Mouse (Mus musculus) forebrain, embryonic 12.5 days (tissue): ENCODE data around the gene Tbc1d2b. TPM values are rescaled to one million over a fixed set of nuclear protein-coding genes. Genes with fewer than 3 reads are reported as not detected.
A peak's percentile ranks its signal among the peaks of the same experiment; 100 is the strongest.

Experiments
- ATAC-seq: fragments of 200-750 bp; cut with Nextera tagmentation; 2 replicates; pipeline ENCODE4 v1.8.0; 2017; ENCODE audit warnings: moderate TSS enrichment; ENCODE audit not compliant: low FRiP score
- H3K27ac ChIP-seq: fragments of 300-500 bp; sonication (generic); 2 replicates; pipeline ENCODE4 v1.5.1; 2016; ENCODE audit warnings: mild to moderate bottlenecking
- H3K27me3 ChIP-seq: fragments of 300-500 bp; sonication (generic); 2 replicates; pipeline ENCODE4 v1.6.1; 2016; ENCODE audit warnings: mild to moderate bottlenecking
- H3K36me3 ChIP-seq: fragments of 300-500 bp; sonication (generic); replicated peaks from 2 replicates; pipeline ENCODE4 v1.6.1; 2016; ENCODE audit warnings: mild to moderate bottlenecking
- H3K4me1 ChIP-seq: fragments of 300-500 bp; sonication (generic); 2 replicates; pipeline ENCODE4 v1.6.1; 2016
- H3K4me2 ChIP-seq: fragments of 300-500 bp; sonication (generic); 2 replicates; pipeline ENCODE4 v1.6.1; 2016; ENCODE audit warnings: mild to moderate bottlenecking, moderate library complexity
- H3K4me3 ChIP-seq: fragments of 300-500 bp; sonication (generic); replicated peaks from 2 replicates; pipeline ENCODE4 v1.5.1; 2016; ENCODE audit warnings: mild to moderate bottlenecking
- H3K9ac ChIP-seq: fragments of 300-500 bp; sonication (generic); 2 replicates; pipeline ENCODE4 v1.6.1; 2016; ENCODE audit warnings: mild to moderate bottlenecking
- H3K9me3 ChIP-seq: fragments of 300-500 bp; sonication (generic); 2 replicates; pipeline ENCODE4 v1.6.1; 2016
- WGBS: fragments of 180-500 bp; shearing (Covaris S2); methylation state at CpG from one replicate; pipeline ENCODE4 v1.1.7; 2016; 5-methylcytosine and 5-hydroxymethylcytosine counted together
- polyA plus RNA-seq: library from polyadenylated mRNA; unstranded; fragments of >200 nt; fragmentation: Nextera tagmentation; extraction: Ambion mirVana; gene quantifications from 2 replicates; pipeline ENCODE4 v1.2.1, GENCODE M21; 2016

Tbc1d2b gene
- polyA plus RNA-seq, 1 experiment from 2014 or later, result 10.6 TPM

- Histone ChIP-seq H3K9ac (no peak overlapping the region), H3K27ac (no peak overlapping the region), H3K36me3 (peaks cover 6% of the 10 kb centered on the region), H3K27me3 (no peaks in the 10 kb centered on the region), H3K4me1 (no peaks in the 10 kb centered on the region), H3K4me2 (no peak overlapping the region), H3K9me3 (no peaks in the 10 kb centered on the region), H3K4me3 (no peak overlapping the region)
- no peak for ATAC-seq
- 84% methylated on average over 6 of the region's 6 CpGs for WGBS
Measured at GRCm38 (mm10) chr9:90208655-90209054, 61.9 kb downstream of the Tbc1d2b start.

GRCm38 (mm10) chr9:90207808-90208207, 62.8 kb downstream of the Tbc1d2b start:
- 94% methylated on average over 8 of the region's 8 CpGs for WGBS
- Histone ChIP-seq H3K27ac (no peak overlapping the region), H3K27me3 (no peaks in the 10 kb centered on the region), H3K9ac (no peak overlapping the region), H3K4me3 (no peak overlapping the region), H3K36me3 (peaks cover 10% of the 10 kb centered on the region), H3K4me1 (no peaks in the 10 kb centered on the region), H3K4me2 (no peak overlapping the region), H3K9me3 (no peaks in the 10 kb centered on the region)
- no peak for ATAC-seq

GRCm38 (mm10) chr9:90206500-90206899, 64.1 kb downstream of the Tbc1d2b start:
- Histone ChIP-seq H3K27me3 (no peaks in the 10 kb centered on the region), H3K9ac (no peak overlapping the region), H3K4me2 (no peak overlapping the region), H3K27ac (no peak overlapping the region), H3K4me1 (no peaks in the 10 kb centered on the region), H3K9me3 (no peaks in the 10 kb centered on the region), H3K4me3 (no peak overlapping the region), H3K36me3 (peaks cover 16% of the 10 kb centered on the region)
- peak; percentile 45; the same call in 1 of the 2 replicates for ATAC-seq
- 38% methylated on average over 2 of the region's 2 CpGs for WGBS

- H3K9ac ChIP-seq, result no peak overlapping the region
- 67% methylated on average over 8 of the region's 8 CpGs for WGBS
- no peaks in the 10 kb centered on the region for H3K27me3 ChIP-seq
- peaks cover 34% of the 10 kb centered on the region for H3K36me3 ChIP-seq
- no peak for ATAC-seq
- no peaks in the 10 kb centered on the region for H3K9me3 ChIP-seq
- no peak overlapping the region for H3K4me2 ChIP-seq
- H3K4me3 ChIP-seq, result no peak overlapping the region
- H3K4me1 ChIP-seq, result no peaks in the 10 kb centered on the region
- H3K27ac ChIP-seq, result no peak overlapping the region
Measured at GRCm38 (mm10) chr9:90204396-90204915, 66.1 kb downstream of the Tbc1d2b start.

- Histone ChIP-seq H3K9ac (no peak overlapping the region), H3K4me2 (no peak overlapping the region), H3K4me3 (no peak overlapping the region), H3K9me3 (no peaks in the 10 kb centered on the region), H3K4me1 (no peaks in the 10 kb centered on the region), H3K36me3 (peaks cover 38% of the 10 kb centered on the region), H3K27ac (no peak overlapping the region), H3K27me3 (no peaks in the 10 kb centered on the region)
- WGBS, result 91% methylated on average over 5 of the region's 5 CpGs
- no peak for ATAC-seq
Measured at GRCm38 (mm10) chr9:90203233-90203632, 67.4 kb downstream of the Tbc1d2b start.

GRCm38 (mm10) chr9:90201541-90201940, 69.1 kb downstream of the Tbc1d2b start:
- WGBS, result 88% methylated on average over 4 of the region's 4 CpGs
- Histone ChIP-seq H3K27me3 (no peaks in the 10 kb centered on the region), H3K4me1 (no peaks in the 10 kb centered on the region), H3K4me3 (no peak overlapping the region), H3K9ac (no peak overlapping the region), H3K9me3 (no peaks in the 10 kb centered on the region), H3K4me2 (no peak overlapping the region), H3K36me3 (peaks cover 54% of the 10 kb centered on the region), H3K27ac (no peak overlapping the region)
- no peak for ATAC-seq

GRCm38 (mm10) chr9:90201096-90201495, 69.5 kb downstream of the Tbc1d2b start:
- H3K27ac ChIP-seq, result no peak overlapping the region
- H3K36me3 ChIP-seq, result peaks cover 56% of the 10 kb centered on the region
- H3K9ac ChIP-seq, result no peak overlapping the region
- no peak for ATAC-seq
- H3K4me2 ChIP-seq, result no peak overlapping the region
- no peaks in the 10 kb centered on the region for H3K27me3 ChIP-seq
- no peaks in the 10 kb centered on the region for H3K4me1 ChIP-seq
- no peaks in the 10 kb centered on the region for H3K9me3 ChIP-seq
- no peak overlapping the region for H3K4me3 ChIP-seq
- 93% methylated on average over 7 of the region's 7 CpGs for WGBS

- Histone ChIP-seq H3K4me1 (no peaks in the 10 kb centered on the region), H3K9ac (no peak overlapping the region), H3K36me3 (peaks cover 61% of the 10 kb centered on the region), H3K4me2 (no peak overlapping the region), H3K27me3 (no peaks in the 10 kb centered on the region), H3K27ac (no peak overlapping the region), H3K9me3 (no peaks in the 10 kb centered on the region), H3K4me3 (no peak overlapping the region)
- 85% methylated on average over 4 of the region's 4 CpGs for WGBS
- no peak for ATAC-seq
Measured at GRCm38 (mm10) chr9:90200501-90200900, 70.1 kb downstream of the Tbc1d2b start.

- no peak overlapping the region for H3K4me3 ChIP-seq
- peaks cover 70% of the 10 kb centered on the region for H3K36me3 ChIP-seq
- no peaks in the 10 kb centered on the region for H3K27me3 ChIP-seq
- no peaks in the 10 kb centered on the region for H3K9me3 ChIP-seq
- no peak for ATAC-seq
- H3K9ac ChIP-seq, result no peak overlapping the region
- H3K4me1 ChIP-seq, result no peaks in the 10 kb centered on the region
- 96% methylated on average over 18 of the region's 18 CpGs for WGBS
- H3K27ac ChIP-seq, result no peak overlapping the region
- H3K4me2 ChIP-seq, result no peak overlapping the region
Measured at GRCm38 (mm10) chr9:90199611-90200010, 71.0 kb downstream of the Tbc1d2b start.

- no peaks in the 10 kb centered on the region for H3K27me3 ChIP-seq
- H3K4me1 ChIP-seq, result no peaks in the 10 kb centered on the region
- no peak overlapping the region for H3K4me2 ChIP-seq
- no peak overlapping the region for H3K9ac ChIP-seq
- no peaks in the 10 kb centered on the region for H3K9me3 ChIP-seq
- no peak overlapping the region for H3K27ac ChIP-seq
- 77% methylated on average over 10 of the region's 10 CpGs for WGBS
- peaks cover 78% of the 10 kb centered on the region for H3K36me3 ChIP-seq
- no peak for ATAC-seq
- no peak overlapping the region for H3K4me3 ChIP-seq
Measured at GRCm38 (mm10) chr9:90198531-90199449, 71.8 kb downstream of the Tbc1d2b start.

GRCm38 (mm10) chr9:90197866-90198383, 72.7 kb downstream of the Tbc1d2b start:
- H3K27me3 ChIP-seq, result no peaks in the 10 kb centered on the region
- 93% methylated on average over 7 of the region's 7 CpGs for WGBS

GRCm38 (mm10) chr9:90197116-90197665, 73.4 kb downstream of the Tbc1d2b start:
- Histone ChIP-seq H3K36me3 (peaks cover 89% of the 10 kb centered on the region), H3K4me1 (no peaks in the 10 kb centered on the region), H3K27ac (no peak overlapping the region), H3K9me3 (no peaks in the 10 kb centered on the region), H3K4me3 (no peak overlapping the region), H3K9ac (no peak overlapping the region), H3K4me2 (no peak overlapping the region), H3K27me3 (no peaks in the 10 kb centered on the region)
- no peak for ATAC-seq
- 80% methylated on average over 7 of the region's 7 CpGs for WGBS

More at GRCm38 (mm10) chr9:90197866-90198383, 72.7 kb downstream of the Tbc1d2b start:
- H3K4me1 ChIP-seq, result no peaks in the 10 kb centered on the region
- no peak overlapping the region for H3K27ac ChIP-seq
- no peak for ATAC-seq
- H3K9me3 ChIP-seq, result no peaks in the 10 kb centered on the region
- H3K36me3 ChIP-seq, result peaks cover 84% of the 10 kb centered on the region
- H3K4me3 ChIP-seq, result no peak overlapping the region
- H3K4me2 ChIP-seq, result no peak overlapping the region
- no peak overlapping the region for H3K9ac ChIP-seq
